ENCODE assay signal across 8 mouse cellular contexts in genomic region chr11:50292190-50292855, GRCm38 (mm10). TPM values are rescaled to one million over a fixed set of nuclear protein-coding genes. Genes with fewer than 3 reads are reported as not detected.
DNase-seq lines count a peak whose midpoint lies in the region; ATAC-seq lines count a peak whose summit lies in the region.

TSS of gene Maml1 (minus strand) at chr11:50292311.

- ATAC-seq in inflammation-experienced regulatory T-cells, adult 6 months = peak; percentile 93
- peak; percentile 96 for ATAC-seq in megakaryocyte-erythroid progenitor cell, adult 5-6 weeks (replicated peaks; ENCODE audit: low FRiP score, low TSS enrichment, poor library complexity, severe bottlenecking)

- DNase-seq in adrenal gland, adult (ENCODE audit: inconsistent age in 2 of 2, low spot score in 1 of 2) = peak; percentile 98 to 99
- DNase-seq in embryo, embryonic 10.5 days (ENCODE audit: low spot score) = peak; percentile 99
- DNase-seq in gastrocnemius, postnatal 14 days = peak; percentile 96
- DNase-seq in left cerebral cortex, postnatal 10 days (ENCODE audit: extremely low spot score in 1 of 2, low spot score in 2 of 2) = peak; percentile 98
- peak; percentile 97 for DNase-seq in right cerebral cortex, postnatal 25 days
- DNase-seq in urinary bladder, postnatal 4 days (ENCODE audit: low spot score in 2 of 2) = peak; percentile 97

- intact Hi-C loops in gastrocnemius, postnatal 14 days (cut with DNase I; ENCODE audit: low total_unique reads) = loop anchor here (10.0 kb wide), 1 partner anchor 72 kb away; no protein-coding TSS in a partner anchor
- intact Hi-C loops in left cerebral cortex, postnatal 10 days (cut with DNase I) = loop anchor here (5.0 kb wide), 2 partner anchors 60 to 70 kb away; no protein-coding TSS in a partner anchor

RNA-seq across cellular contexts. Expression of gene Maml1, which starts in this region (rescaled TPM):
- total RNA-seq in gastrocnemius, postnatal 14 days (2021) = 1 to 10 TPM; 9.0 to 9.1 TPM
- polyA plus RNA-seq in inflammation-experienced regulatory T-cells, adult 6 months (2017; shearing (Covaris generic)) = 1 to 10 TPM; 2.9 to 4.9 (median 4.8) TPM
- total RNA-seq in left cerebral cortex, postnatal 10 days (2021) = 1 to 10 TPM; 8.4 to 8.5 TPM
- total RNA-seq in megakaryocyte-erythroid progenitor cell, adult 5-6 weeks (2014; fragmentation: Nextera tagmentation) = 9.6 and 9.7 TPM in 2 replicates
- 2.9 and 3.5 TPM in 2 replicates for total RNA-seq in megakaryocyte-erythroid progenitor cell, adult 5-6 weeks (2017)

Comparison
In these comparisons a context has a peak if more than half of its experiments do, and no peak if none do; other contexts are left out.
1. Peak in every context shown above with its lines: DNase-seq and ATAC-seq.